Comparison of ENCODE assay signal across 22 mouse cellular contexts in genomic region chr1:64048567-64048966, GRCm38 (mm10).
"Had no signal": no experiment of that assay in that cellular context is flagged by ENCODE, and none has a peak within 500 bp of the region (broad histone marks: within the 10 kb centered on the region; RNA-seq: fewer than 3 reads in every experiment).

No protein-coding gene starts in this region.

- DNase-seq: kidney, adult 2 months; kidney, postnatal 25 days; left cerebral cortex, postnatal 4 days; liver, postnatal 0 days; lung, embryonic 14.5 days; right cerebral cortex, adult 18-20 months; right cerebral cortex, postnatal 14 days; right cerebral cortex, postnatal 4 days; thymus, postnatal 25 days had no signal

- H3K4me3 ChIP-seq: limb, embryonic 12.5 days; limb, embryonic 15.5 days; megakaryocyte, embryonic 14.5 days; midbrain, embryonic 10.5 days; midbrain, embryonic 13.5 days; myocyte; neural tube, embryonic 13.5 days; stomach, embryonic 15.5 days had no signal

- H3K27ac ChIP-seq: kidney, postnatal 0 days; limb, embryonic 12.5 days; limb, embryonic 15.5 days; liver, embryonic 14.5 days; midbrain, embryonic 10.5 days; midbrain, embryonic 13.5 days; neural tube, embryonic 13.5 days; stomach, embryonic 15.5 days had no signal

- ATAC-seq: intestine, postnatal 0 days; liver, postnatal 0 days; lung, postnatal 0 days; midbrain, embryonic 13.5 days; midbrain, embryonic 16.5 days had no signal
